Mouse (Mus musculus): Measurements from ENCODE around the gene Rab37.
A peak's percentile ranks its signal among the peaks of the same experiment; 100 is the strongest.

DNA sequence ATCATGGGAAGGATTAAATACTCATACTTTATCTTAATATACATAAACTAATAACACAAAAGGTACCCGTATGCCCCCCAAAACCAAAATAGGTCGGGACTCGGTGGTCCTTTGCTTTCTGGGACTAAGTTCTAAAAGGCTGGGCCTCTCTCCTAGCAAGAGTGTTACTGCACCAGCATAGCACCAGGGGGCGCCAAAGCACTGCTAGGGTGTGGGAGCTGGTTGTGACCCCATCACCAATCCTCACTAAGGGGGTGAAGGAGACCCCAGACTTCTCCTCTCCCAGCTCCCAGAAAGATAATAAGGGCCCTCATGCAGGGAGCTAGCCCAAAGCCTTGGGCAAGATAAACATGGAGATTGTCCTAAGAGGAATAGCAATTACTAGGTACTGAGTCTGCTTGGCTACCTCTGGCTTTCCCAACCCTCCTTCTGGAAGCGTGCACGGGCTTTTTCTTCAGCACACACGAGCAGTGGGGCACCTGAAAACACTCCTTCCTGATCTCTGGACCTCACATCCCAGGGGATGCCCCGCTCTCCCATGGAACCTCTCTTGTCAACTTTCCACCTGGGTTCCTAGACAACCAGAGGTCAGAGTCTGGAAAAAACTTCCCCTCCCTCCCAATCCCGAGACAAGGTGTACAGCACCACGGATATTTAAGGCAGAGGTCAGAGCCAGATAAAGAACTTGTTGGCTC, 69.8 kb downstream of the Rab37 start:
- no peak for TF ChIP-seq USF1 (IDR thresholded peaks at IDR 0.05; ENCODE audit: low read depth)
- TF ChIP-seq CTCF (IDR thresholded peaks at IDR 0.05; ENCODE audit: control insufficient read depth, insufficient read depth, insufficient read length), result peak; percentile 82
- TF ChIP-seq MYOD1 (IDR thresholded peaks at IDR 0.05; ENCODE audit: control insufficient read depth, insufficient read length, low read depth), result no peak
- TF ChIP-seq MAX (IDR thresholded peaks at IDR 0.05), result no peak
- TF ChIP-seq CEBPB (IDR thresholded peaks at IDR 0.05; ENCODE audit: low read depth), result no peak
